Mouse (Mus musculus): Measurements from ENCODE around the gene Lrrc18.

- TF ChIP-seq POLR2A (IDR thresholded peaks at IDR 0.05; ENCODE audit: borderline replicate concordance, control insufficient read depth, low read depth, low read length) (no peak), CTCF (IDR thresholded peaks at IDR 0.05; ENCODE audit: control insufficient read depth, insufficient read depth, low read length) (no peak)
Measured at GRCm38 (mm10) chr14:33005114-33005513, 13.9 kb downstream of the Lrrc18 start.
